Mouse (Mus musculus): ENCODE data around the gene Rap1gap.

Rap1gap gene

DNA sequence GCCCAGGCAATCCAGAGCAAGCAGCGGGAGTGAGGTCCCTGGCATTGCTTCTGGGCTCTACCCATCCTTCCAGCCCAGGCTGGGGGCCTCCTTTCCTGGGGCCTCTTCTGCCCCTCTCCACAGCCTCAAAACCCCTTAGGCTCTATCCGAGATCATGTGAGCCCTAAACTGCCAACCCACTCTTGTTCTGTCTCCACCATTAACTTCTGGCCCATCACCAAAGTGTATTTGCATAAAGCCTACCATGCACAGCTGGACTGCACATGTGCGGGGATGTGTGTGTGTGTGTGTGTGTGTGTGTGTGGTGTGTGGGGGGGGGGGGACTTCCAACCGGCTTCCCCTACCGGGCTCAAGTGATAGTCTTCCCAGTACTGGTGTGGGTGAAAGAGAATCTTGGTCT, 109.5 kb downstream of the Rap1gap start:
- no peak for DNase-seq (ENCODE audit: low read depth, low spot score)

DNA sequence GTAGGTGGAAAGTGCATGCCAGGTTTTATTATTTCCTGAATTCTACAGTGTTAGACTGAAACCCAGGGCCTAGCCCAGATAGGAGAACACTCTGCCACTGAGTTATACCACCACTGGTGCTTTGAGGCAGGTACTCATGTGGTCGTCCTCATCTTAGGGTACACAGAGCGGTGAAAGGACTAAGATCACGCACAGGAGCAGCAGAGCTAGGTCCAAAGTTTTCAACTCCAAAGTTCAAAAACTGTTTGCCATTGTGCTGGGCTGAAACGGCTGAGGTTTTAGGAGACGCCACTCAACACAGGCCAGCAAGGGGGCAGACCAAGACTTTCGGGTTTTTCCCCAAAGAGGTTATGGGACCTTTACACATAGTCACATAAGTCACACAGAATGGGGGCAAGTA, 110.0 kb downstream of the Rap1gap start:
- no peak for DNase-seq (ENCODE audit: low read depth, low spot score)

GRCm38 (mm10) chr4:137777866-137778265, 113.3 kb downstream of the Rap1gap start:
- peak; percentile 90 for DNase-seq (ENCODE audit: low read depth, low spot score)

GRCm38 (mm10) chr4:137778397-137779184, 114.1 kb downstream of the Rap1gap start:
- peak; percentile 86 for DNase-seq (ENCODE audit: low read depth, low spot score)

Measured in ES-CJ7 (cell line).